Mouse (Mus musculus) cerebellum, postnatal 25 days (tissue): Measurements from ENCODE around the gene Mmd.

Source experiments
- DNase-seq, 2 experiments: peaks; one replicate each; pipeline ENCODE4 v3.0.0; 2021; ENCODE audit warnings: mixed read lengths in 2 of 2

Mmd gene

DNA sequence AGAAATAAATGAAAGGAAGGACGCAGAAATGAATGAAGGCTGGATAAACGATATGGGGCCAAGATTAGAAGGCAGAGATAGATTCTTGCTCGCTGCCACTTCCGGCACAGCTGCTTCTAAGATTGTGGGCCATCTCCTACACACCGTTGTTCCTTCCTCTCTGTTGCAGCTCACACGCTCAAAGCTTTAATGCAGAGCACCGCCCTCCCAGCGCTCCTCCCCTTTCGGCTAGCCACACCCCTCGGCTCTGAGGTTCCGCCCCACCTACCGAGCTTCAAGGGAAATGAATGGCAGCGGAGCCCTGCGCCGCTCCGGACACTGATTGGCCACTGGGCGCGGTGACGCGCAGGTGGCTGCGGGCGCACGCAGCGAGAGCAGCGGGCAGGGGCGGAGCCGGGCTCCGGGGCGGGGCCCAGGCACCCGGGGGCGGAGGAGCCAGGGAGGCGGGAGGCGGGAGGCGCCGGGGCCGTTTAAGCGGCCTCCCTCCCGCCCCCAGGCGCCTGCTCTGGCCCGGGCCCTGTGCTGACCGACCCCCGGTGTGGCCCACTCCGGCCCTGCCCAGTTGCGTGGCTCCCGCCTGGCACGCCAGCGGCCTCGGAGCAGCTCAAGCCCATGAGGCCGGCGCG is at the start of gene Mmd:
Gene Mmd (plus strand): TSS at position 432 of the 626 bp plus-strand sequence.
- DNase-seq: peak; percentile 96 to 97

DNA sequence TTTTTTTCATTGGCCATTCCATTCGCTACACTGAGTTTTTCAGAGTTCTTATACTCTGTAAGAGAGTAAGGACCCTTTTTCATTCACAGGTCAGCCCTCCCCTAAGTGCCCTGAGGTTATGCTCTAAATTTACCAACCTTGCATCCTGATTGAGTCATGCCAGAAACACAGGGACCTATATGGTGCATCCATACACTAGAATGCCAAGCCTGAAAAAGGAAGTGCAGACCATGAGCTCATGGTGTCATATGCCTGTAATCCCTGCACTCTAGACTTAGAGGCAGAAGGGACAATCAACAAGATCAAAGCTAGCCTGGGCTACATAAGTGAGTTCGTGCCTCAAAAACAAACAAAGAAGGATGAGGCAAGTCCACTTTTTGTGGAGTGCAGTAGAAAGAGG is 48.4 kb upstream of the Mmd start:
- DNase-seq: no peak

- no peak for DNase-seq
Measured at GRCm38 (mm10) chr11:90214246-90214645, 35.0 kb upstream of the Mmd start.

GRCm38 (mm10) chr11:90220022-90220645 is 29.1 kb upstream of the Mmd start:
- no peak for DNase-seq

DNA sequence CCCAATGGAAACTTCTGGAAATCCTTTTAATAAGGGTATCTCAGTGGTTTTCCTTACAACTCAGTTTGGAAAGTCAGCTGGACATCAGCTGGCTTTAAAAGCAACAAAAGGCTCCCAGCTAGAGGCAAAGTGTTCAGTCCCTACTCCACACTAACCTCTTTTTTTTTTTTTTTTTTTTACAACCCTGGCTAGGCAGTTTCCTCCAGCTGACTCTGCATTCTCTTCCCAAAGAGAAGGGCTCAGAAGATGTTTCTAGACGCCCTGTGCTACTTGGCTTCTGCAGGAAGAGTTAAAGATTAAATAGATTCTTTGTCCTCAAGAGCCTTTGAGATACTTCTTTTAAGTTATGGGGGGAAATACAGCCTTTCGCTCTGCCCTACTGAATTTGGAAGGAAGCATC is 28.5 kb upstream of the Mmd start:
- DNase-seq: no peak

DNA sequence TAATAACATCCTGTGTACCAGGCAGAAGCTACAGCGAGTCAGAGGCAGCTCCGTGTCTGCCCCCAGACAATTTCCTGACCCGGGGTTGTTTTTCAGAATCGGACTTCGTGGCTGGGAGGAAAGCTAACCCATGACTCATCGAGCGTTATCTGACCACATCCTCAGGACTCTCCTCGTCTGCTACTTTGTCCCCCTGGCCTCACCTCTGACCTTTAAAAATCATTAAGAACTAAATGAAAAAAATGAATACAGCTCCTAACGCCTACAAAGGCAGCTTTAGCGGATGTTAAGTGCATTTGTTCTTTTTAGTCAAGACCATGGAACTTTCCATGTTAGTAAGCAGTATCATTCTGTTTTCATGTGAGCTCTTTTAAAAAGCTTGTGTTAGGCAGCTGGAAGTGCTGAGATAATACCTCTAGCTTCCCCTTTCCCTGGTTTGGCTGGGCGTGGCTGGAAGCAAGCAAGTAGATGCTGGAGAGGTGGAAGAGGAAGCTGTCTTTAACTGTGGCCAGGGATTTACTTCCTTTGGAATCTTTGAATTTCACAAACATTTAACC is 24.3 kb upstream of the Mmd start:
- no peak for DNase-seq

DNA sequence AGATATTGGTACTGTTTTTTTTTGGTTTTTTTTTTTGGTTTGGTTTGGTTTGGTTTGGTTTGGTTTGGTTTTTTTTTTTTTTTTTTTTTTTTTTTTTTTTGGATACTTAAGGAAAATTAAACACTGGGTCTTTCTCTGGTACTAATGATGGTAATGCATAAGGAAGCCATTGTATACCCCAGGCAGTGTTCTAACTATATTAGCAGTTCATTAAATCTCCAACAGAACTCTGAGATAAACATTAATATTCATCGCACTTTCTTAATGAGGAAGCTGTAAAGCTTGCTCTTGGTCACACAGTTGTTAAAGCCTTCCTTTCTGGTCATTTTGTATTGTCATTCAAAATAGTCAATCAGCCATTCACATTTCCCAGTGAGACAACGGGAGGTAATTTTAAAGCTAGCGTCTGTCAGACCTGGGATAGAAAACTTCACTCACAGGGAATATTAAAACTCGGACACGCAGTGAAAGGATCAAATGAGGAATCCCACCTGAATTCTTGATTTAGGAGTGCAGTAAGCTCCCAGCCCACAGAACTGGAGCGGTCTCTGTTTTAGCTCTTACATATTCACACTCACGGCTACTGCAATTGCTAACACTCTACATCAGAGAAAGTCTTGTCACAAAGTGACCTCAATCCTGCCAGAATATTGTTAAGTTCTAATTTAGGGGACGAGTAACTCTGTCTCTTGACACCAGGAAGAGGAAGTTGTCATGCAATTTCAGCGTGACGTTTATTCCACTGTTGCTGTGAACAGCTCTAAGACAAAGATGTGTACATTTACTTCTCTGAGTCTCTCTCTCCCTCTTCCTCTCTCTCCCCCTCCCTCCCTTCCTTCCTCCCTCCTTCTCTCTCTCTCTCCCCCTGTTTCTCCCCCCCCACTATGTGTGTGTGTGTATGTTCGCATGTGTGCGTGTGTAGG is 22.0 kb upstream of the Mmd start:
- DNase-seq: no peak

- DNase-seq: no peak
Measured at GRCm38 (mm10) chr11:90228251-90228949, 20.9 kb upstream of the Mmd start.

DNA sequence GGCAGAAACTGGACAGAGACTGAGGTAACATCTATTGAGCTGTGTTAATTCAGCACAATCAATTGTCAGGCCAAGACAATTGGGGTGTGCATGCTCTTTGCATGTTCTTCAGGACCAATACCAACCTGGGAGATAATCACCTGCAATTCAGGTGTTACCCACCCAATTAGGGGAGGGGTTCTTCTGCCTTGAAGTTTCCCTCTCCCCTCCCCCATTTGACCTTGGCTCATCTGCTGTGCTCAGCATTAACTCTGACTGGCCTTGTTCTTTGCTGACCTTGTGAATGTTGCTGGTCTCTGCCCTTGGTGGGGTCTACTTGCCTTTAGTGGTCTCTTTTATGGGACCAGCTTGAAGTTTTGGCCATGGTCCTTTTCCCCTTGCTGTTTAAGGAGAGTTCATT is 19.5 kb upstream of the Mmd start:
- DNase-seq: no peak

GRCm38 (mm10) chr11:90230671-90231070 is 18.6 kb upstream of the Mmd start:
- DNase-seq: no peak

DNA sequence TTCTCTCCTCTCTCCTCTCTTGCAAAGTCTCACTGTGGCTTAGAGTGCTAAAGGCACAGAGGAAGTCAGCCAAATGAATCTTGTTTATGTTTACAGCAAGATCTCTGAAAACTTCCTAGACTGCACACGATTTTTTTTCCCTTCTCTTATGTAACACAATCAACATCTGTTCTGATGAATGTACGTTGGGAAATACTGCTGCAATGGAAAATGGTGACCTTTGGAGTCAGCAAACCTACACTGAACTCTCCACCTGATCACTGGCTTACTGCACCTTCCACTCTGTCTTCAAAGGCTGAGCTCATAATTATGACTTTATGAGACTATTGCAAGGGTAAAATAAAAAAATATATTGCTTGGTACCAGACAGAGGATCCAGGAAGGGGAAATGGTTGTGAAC is 17.6 kb upstream of the Mmd start:
- DNase-seq: no peak

- DNase-seq: no peak
Measured at GRCm38 (mm10) chr11:90232685-90233084, 16.6 kb upstream of the Mmd start.

- DNase-seq: no peak
Measured at GRCm38 (mm10) chr11:90235221-90235620, 14.0 kb upstream of the Mmd start.

GRCm38 (mm10) chr11:90237616-90238015 is 11.6 kb upstream of the Mmd start:
- no peak for DNase-seq

DNA sequence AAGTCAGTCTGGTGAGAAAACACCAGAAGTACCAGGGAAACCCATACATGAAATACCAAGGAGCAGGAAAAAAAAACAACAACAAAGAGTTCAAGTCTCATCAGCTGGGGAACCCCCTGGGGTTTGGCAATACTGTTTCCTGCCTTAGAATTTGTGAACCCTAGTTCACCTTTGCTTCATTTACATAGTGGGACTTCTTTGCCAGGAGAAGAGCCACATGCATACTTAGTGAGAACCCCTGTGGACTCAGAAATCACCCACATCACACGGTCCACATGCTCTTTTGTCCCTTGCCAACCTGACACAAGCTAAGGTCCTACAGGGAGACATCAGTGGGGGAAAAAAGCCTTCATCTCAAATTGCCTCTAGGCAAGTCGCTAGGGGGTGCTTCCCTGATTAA is 10.6 kb upstream of the Mmd start:
- no peak for DNase-seq

- no peak for DNase-seq
Measured at GRCm38 (mm10) chr11:90240652-90241330, 8.5 kb upstream of the Mmd start.

DNA sequence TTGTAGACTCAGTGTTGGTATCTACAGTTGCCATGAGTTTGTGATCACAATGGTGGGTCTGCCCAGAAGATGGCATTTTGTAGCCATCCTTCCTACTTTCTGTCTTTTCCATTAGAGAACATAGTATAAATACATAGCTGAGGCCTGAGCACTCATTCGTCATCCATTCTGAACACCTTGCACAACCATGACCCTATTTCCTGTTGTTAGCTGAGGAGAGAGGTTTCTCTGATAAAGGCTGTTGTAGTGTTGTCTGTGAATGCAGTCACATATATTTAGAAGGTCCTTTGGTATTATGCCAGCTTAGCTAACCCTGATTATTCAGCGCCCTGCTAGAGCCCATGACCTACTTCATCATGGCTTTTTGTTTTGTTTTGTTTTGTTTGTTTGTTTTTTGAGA is 7.4 kb upstream of the Mmd start:
- no peak for DNase-seq

DNA sequence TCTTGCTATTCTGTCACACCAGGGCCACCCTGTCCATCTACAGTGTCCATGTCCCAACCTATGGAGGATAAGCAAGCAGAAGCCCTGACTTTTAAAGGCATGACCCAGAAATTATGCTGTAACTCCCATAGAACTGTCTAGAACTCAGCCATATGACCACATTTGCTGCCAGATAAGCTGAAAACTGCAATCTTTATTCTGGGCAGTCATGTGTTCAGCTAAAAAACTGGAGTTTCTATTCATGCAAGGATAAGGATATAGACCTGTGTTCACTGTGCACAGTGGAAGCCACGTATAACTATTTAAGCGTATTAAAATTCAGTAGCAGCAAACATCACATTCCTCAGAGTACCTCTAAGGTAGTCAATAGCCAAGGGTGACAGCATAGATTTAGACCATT is 6.0 kb upstream of the Mmd start:
- no peak for DNase-seq

GRCm38 (mm10) chr11:90245630-90246029 is 3.6 kb upstream of the Mmd start:
- DNase-seq: no peak

DNA sequence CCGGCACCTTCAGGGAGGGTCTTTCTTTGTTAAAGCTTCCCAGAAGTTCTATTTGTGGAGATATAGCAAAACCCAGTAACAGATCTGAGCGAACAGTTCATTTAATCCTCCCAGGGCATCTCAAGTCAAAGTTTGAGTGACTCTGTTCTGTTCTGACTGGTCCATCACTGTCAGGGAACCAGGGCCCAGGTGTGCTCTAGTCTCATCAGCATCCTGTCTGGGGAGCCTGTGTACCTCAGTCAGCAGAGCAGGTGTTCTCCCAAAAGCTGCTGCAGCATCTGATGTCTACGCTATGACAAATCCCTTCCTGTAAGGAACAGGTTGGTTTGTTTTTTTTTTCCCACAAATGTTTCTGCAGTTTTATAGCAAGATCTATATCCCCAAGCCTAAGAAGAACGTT is 2.6 kb upstream of the Mmd start:
- no peak for DNase-seq

DNA sequence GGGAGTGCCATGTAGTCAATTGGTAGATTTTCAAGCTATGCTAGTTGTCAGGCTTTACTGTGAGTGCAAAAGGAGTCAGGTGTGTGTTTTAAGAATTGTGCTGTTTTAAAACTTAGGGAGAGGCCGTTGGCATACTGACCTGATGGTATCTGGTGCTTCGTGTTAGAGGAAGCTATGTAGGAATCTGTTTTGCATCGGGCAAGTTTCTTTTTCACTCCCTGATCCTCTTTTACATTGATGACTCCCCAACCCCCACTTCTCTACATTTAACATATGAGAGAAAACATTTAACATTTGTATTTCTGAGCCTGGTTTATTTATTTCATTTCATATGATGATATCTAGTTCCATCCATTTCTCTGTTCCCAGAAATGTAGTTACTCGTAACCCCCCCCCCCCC is 1.5 kb upstream of the Mmd start:
- no peak for DNase-seq

DNA sequence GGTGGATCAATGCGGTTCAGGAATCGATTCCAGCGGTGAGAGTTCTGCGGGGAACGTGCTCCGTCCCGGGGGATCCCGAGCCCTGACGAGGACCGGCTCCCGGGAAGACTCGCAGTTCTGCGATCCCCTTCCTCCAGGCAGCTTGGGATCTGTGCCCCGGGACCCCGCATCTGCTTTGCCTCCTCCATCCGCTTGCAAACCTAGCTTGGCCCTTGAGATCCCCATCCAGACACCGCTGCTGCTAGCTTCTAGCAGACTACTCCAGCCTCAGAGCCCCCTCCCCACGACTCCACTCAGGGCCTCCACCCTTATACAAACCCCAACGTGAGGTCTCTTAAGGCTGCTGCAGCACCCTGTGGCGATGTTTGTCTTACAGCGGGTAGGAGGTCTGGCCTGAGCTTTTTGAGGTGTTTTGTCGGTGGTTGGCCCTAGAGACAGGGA is 465 bp downstream of the Mmd start:
- no peak for DNase-seq
